Mouse (Mus musculus) limb, embryonic 15.5 days (tissue): ENCODE measurements around the gene Rnf43. TPM values are rescaled to one million over a fixed set of nuclear protein-coding genes. Genes with fewer than 3 reads are reported as not detected.
A peak's percentile ranks its signal among the peaks of the same experiment; 100 is the strongest.

Source experiments
- ATAC-seq: fragments of 200-750 bp; cut with Nextera tagmentation; 2 replicates; pipeline ENCODE4 v1.8.0; 2017; ENCODE audit warnings: low read depth, moderate TSS enrichment; ENCODE audit not compliant: insufficient number of reproducible peaks, low FRiP score, low TSS enrichment
- H3K27ac ChIP-seq: fragments of 300-500 bp; sonication (generic); 2 replicates; pipeline ENCODE4 v1.5.1; 2015; ENCODE audit warnings: moderate library complexity, mild to moderate bottlenecking, inconsistent platforms
- H3K27me3 ChIP-seq: fragments of 300-500 bp; sonication (generic); 2 replicates; pipeline ENCODE4 v1.6.1; 2015; ENCODE audit warnings: inconsistent platforms
- H3K36me3 ChIP-seq: fragments of 300-500 bp; sonication (generic); 2 replicates; pipeline ENCODE4 v1.6.1; 2015; ENCODE audit warnings: inconsistent platforms
- H3K4me1 ChIP-seq: fragments of 300-500 bp; sonication (generic); 2 replicates; pipeline ENCODE4 v1.6.1; 2015; ENCODE audit warnings: inconsistent platforms
- H3K4me2 ChIP-seq: fragments of 300-500 bp; sonication (generic); 2 replicates; pipeline ENCODE4 v1.6.1; 2015; ENCODE audit warnings: mild to moderate bottlenecking, inconsistent platforms
- H3K4me3 ChIP-seq: fragments of 300-500 bp; sonication (generic); 2 replicates; pipeline ENCODE4 v1.5.1; 2015; ENCODE audit warnings: mild to moderate bottlenecking, inconsistent platforms
- H3K9ac ChIP-seq: fragments of 300-500 bp; sonication (generic); 2 replicates; pipeline ENCODE4 v1.6.1; 2015; ENCODE audit warnings: inconsistent platforms
- H3K9me3 ChIP-seq: fragments of 300-500 bp; sonication (generic); 2 replicates; pipeline ENCODE4 v1.6.1; 2016; ENCODE audit warnings: inconsistent platforms
- WGBS: fragments of 180-500 bp; shearing (Covaris S2); methylation state at CpG from one replicate; pipeline ENCODE4 v1.1.7; 2015; 5-methylcytosine and 5-hydroxymethylcytosine counted together
- polyA plus RNA-seq: library from polyadenylated mRNA; unstranded; fragments of >200 nt; fragmentation: Nextera tagmentation; extraction: Ambion mirVana; gene quantifications from 2 replicates; pipeline ENCODE4 v1.2.1, GENCODE M21; 2015

The Rnf43 gene
- polyA plus RNA-seq, 1 experiment from 2014 or later, result 9.3 TPM

GRCm38 (mm10) chr11:87758161-87758911 is 95.8 kb downstream of the Rnf43 start:
- Histone ChIP-seq H3K27ac (no peak overlapping the region), H3K27me3 (peaks cover 47% of the 10 kb centered on the region), H3K4me3 (no peak overlapping the region), H3K4me2 (no peak overlapping the region), H3K9ac (no peak overlapping the region), H3K9me3 (no peaks in the 10 kb centered on the region), H3K36me3 (no peaks in the 10 kb centered on the region), H3K4me1 (peaks cover 2% of the 10 kb centered on the region)
- no peak for ATAC-seq
- WGBS, result 79% methylated on average over 7 of the region's 7 CpGs

- ATAC-seq, result no peak
- Histone ChIP-seq H3K27me3 (peaks cover 54% of the 10 kb centered on the region), H3K4me1 (peaks cover 9% of the 10 kb centered on the region), H3K4me2 (no peak overlapping the region), H3K9ac (no peak overlapping the region), H3K36me3 (no peaks in the 10 kb centered on the region), H3K4me3 (no peak overlapping the region), H3K27ac (no peak overlapping the region), H3K9me3 (no peaks in the 10 kb centered on the region)
- 73% methylated on average over 4 of the region's 4 CpGs for WGBS
Measured at GRCm38 (mm10) chr11:87758957-87759608, 96.6 kb downstream of the Rnf43 start.

- peaks cover 14% of the 10 kb centered on the region for H3K4me1 ChIP-seq
- no peaks in the 10 kb centered on the region for H3K9me3 ChIP-seq
- no peak overlapping the region for H3K27ac ChIP-seq
- H3K27me3 ChIP-seq, result peaks cover 59% of the 10 kb centered on the region
- no peak overlapping the region for H3K4me3 ChIP-seq
- no peak for ATAC-seq
- H3K9ac ChIP-seq, result no peak overlapping the region
- no peak overlapping the region for H3K4me2 ChIP-seq
- no peaks in the 10 kb centered on the region for H3K36me3 ChIP-seq
- 5% methylated on average over 3 of the region's 3 CpGs for WGBS
Measured at GRCm38 (mm10) chr11:87759609-87760005, 97.1 kb downstream of the Rnf43 start.

- Histone ChIP-seq H3K27me3 (peaks cover 68% of the 10 kb centered on the region), H3K36me3 (no peaks in the 10 kb centered on the region), H3K4me3 (no peak within 1 kb of the TSS), H3K4me1 (peaks cover 15% of the 10 kb centered on the region), H3K27ac (no peak within 1 kb of the TSS), H3K9ac (no peak within 1 kb of the TSS), H3K4me2 (no peak within 1 kb of the TSS), H3K9me3 (no peaks in the 10 kb centered on the region)
- no peak for ATAC-seq
- 9% methylated on average over 23 of the region's 23 CpGs for WGBS
Measured at GRCm38 (mm10) chr11:87760301-87761081, 98.0 kb downstream of the Rnf43 start, which contains the start of gene Tspoap1. Gene Tspoap1 (plus strand): TSS chr11:87760541.

- H3K36me3 ChIP-seq, result no peaks in the 10 kb centered on the region
- no peak overlapping the region for H3K27ac ChIP-seq
- H3K9ac ChIP-seq, result no peak overlapping the region
- no peak overlapping the region for H3K4me3 ChIP-seq
- H3K27me3 ChIP-seq, result peaks cover 76% of the 10 kb centered on the region
- H3K4me2 ChIP-seq, result no peak overlapping the region
- 62% methylated on average over 11 of the region's 11 CpGs for WGBS
- peaks cover 15% of the 10 kb centered on the region for H3K4me1 ChIP-seq
- H3K9me3 ChIP-seq, result no peaks in the 10 kb centered on the region
- no peak for ATAC-seq
Measured at GRCm38 (mm10) chr11:87761181-87761721, 98.7 kb downstream of the Rnf43 start.

GRCm38 (mm10) chr11:87761806-87762701 is 99.5 kb downstream of the Rnf43 start:
- Histone ChIP-seq H3K4me1 (peaks cover 15% of the 10 kb centered on the region), H3K27me3 (peaks cover 84% of the 10 kb centered on the region), H3K9me3 (no peaks in the 10 kb centered on the region), H3K36me3 (no peaks in the 10 kb centered on the region), H3K27ac (no peak overlapping the region), H3K9ac (no peak overlapping the region), H3K4me2 (no peak overlapping the region), H3K4me3 (no peak overlapping the region)
- WGBS, result 77% methylated on average over 14 of the region's 14 CpGs
- ATAC-seq, result no peak

- no peak overlapping the region for H3K27ac ChIP-seq
- WGBS, result 44% methylated on average over 12 of the region's 12 CpGs
- peaks cover 91% of the 10 kb centered on the region for H3K27me3 ChIP-seq
- no peak for ATAC-seq
- H3K9me3 ChIP-seq, result no peaks in the 10 kb centered on the region
- H3K36me3 ChIP-seq, result no peaks in the 10 kb centered on the region
- peak overlapping the region; percentile 93; the same call in 1 of the 2 replicates for H3K4me2 ChIP-seq
- no peak overlapping the region for H3K4me3 ChIP-seq
- peaks cover 15% of the 10 kb centered on the region for H3K4me1 ChIP-seq
- no peak overlapping the region for H3K9ac ChIP-seq
Measured at GRCm38 (mm10) chr11:87762702-87763385, 100.3 kb downstream of the Rnf43 start.

GRCm38 (mm10) chr11:87763511-87763987 is 101.0 kb downstream of the Rnf43 start:
- ATAC-seq, result no peak
- no peak overlapping the region for H3K9ac ChIP-seq
- 1% methylated on average over 17 of the region's 17 CpGs for WGBS
- H3K4me1 ChIP-seq, result peaks cover 15% of the 10 kb centered on the region
- no peak overlapping the region for H3K27ac ChIP-seq
- no peaks in the 10 kb centered on the region for H3K9me3 ChIP-seq
- H3K36me3 ChIP-seq, result no peaks in the 10 kb centered on the region
- peak overlapping the region; percentile 45 for H3K4me3 ChIP-seq
- H3K27me3 ChIP-seq, result peaks cover 87% of the 10 kb centered on the region
- H3K4me2 ChIP-seq, result peak overlapping the region; percentile 93

GRCm38 (mm10) chr11:87763988-87764876 is 101.7 kb downstream of the Rnf43 start:
- no peak for ATAC-seq
- H3K4me3 ChIP-seq, result peak overlapping the region; percentile 45
- WGBS, result 1% methylated on average over 65 of the region's 65 CpGs
- peak overlapping the region; percentile 40 for H3K9ac ChIP-seq
- H3K36me3 ChIP-seq, result no peaks in the 10 kb centered on the region
- H3K27me3 ChIP-seq, result peaks cover 86% of the 10 kb centered on the region
- H3K9me3 ChIP-seq, result no peaks in the 10 kb centered on the region
- no peak overlapping the region for H3K27ac ChIP-seq
- H3K4me1 ChIP-seq, result peaks cover 15% of the 10 kb centered on the region
- peak overlapping the region; percentile 93 for H3K4me2 ChIP-seq

GRCm38 (mm10) chr11:87768745-87769144 is 106.2 kb downstream of the Rnf43 start:
- Histone ChIP-seq H3K36me3 (no peaks in the 10 kb centered on the region), H3K4me3 (no peak overlapping the region), H3K9me3 (no peaks in the 10 kb centered on the region), H3K27ac (no peak overlapping the region), H3K9ac (no peak overlapping the region), H3K4me2 (no peak overlapping the region), H3K4me1 (peaks cover 9% of the 10 kb centered on the region), H3K27me3 (peaks cover 41% of the 10 kb centered on the region)
- WGBS, result 87% methylated on average over 4 of the region's 4 CpGs
- no peak for ATAC-seq
